Mouse (Mus musculus) monocyte, adult 2 months (primary cell): ENCODE data around the gene Spata5.

Experiments used
- DNase-seq, 2 experiments: peaks; one replicate each; pipeline ENCODE4 v3.0.0; 2022; ENCODE audit warnings: low spot score in 2 of 2, low read depth in 1 of 2

Spata5 gene

DNA sequence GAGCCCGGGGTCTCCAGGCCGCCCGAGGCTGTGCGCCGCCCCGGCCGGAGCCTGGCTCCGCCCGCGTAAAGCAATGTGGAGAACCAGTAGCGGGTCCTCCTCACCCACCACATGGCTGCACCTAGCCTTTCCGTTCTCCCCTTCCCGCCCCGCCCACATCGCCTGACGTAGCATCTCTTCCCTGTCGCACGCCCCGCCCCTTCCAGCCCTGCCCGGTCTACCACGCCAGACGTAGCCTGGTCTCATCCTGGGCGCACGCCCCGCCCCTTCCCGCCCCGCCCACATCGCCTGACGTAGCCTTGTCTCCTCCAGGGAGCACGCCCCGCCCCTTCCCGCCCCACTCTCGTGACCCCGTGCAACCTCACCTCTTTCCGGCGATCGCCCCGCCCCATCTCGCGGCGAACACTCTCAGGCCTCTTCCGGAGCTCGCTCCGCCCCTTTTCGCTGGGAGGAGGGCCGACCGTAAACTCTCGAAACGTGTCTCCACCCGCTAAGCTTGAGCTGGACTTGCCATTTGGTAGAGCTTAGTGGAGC lies at the start of gene Spata5:
Spata5 (plus strand) TSS at position 439 of the 534 bp plus-strand sequence.
- peak; percentile 91 to 93 for DNase-seq

DNA sequence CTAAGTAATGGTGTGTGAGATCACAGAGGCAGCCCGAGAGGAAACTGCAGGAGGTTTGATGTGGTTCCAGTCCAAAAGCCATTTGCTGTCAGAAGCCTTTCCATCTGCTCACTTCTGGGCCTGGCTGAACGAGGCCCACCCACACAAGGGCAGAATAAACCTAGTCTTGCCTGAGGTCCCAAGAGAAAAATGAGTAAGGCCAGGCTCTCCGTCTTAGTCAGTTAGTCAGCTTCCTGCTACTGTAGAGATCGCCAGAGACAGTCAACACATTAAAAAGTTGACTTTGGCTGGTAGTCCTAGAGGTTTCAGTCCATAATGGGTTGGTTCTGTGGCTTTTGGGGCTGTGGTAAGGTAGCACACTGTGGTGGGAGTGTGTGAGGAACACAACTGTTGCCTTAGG lies 49.3 kb upstream of the Spata5 start:
- no peak for DNase-seq

DNA sequence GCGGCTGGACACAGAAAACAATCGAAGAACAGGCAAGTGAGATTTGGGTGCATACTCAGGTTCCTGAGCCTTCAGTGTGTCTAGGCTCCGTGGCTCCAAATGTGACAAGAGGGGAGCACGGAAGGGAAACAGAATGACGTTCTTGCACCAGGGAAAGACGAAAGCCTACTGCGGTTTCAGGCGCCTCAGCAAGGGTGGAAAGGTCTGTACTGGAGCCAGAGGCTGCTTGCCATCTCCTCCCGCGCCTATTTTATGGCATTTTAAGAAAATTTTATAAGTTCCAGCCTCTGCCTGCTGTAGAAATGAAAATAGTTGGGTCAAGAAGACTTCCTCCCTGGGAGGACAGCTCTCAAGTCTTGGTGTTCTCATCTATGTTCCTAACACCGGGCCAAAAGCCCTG lies 46.0 kb upstream of the Spata5 start:
- DNase-seq: no peak

DNA sequence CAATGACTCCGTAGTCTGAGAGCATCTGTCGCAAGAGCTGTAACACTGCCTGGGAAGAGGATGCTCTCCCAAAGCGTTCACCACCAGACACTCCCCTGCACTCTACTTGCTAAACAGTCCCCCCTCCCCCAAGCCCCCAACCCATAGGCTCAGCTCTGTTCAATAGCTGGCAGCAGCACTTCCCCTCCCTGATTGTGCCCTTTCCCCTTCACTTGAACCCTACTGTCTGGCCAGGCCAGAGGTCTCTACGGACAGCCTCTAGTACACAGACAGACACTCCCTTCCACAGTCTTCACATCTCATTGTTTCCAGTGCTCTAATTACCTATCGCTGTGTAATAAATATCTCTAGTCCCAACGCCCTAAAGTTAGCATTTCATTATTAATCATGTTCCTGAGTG lies 41.8 kb upstream of the Spata5 start:
- DNase-seq: no peak

DNA sequence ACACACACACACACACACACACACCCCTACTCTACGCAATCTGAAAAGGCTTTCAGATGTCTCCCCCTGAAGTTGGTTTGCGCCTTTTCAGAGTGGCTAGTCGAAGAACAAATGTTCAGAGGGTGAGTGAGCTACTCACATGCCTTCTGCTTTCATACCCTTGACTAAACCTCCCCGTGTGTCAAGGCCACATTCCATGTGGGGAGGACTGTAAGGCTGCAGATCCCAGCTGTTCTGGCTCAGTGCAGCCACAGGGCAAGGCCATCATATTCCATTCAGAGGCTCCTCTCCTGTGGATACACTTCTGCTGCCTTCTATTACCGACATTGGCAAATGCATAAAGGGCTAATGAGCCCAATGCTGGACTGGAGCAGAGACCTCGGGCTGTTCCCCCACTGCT lies 41.3 kb upstream of the Spata5 start:
- no peak for DNase-seq

DNA sequence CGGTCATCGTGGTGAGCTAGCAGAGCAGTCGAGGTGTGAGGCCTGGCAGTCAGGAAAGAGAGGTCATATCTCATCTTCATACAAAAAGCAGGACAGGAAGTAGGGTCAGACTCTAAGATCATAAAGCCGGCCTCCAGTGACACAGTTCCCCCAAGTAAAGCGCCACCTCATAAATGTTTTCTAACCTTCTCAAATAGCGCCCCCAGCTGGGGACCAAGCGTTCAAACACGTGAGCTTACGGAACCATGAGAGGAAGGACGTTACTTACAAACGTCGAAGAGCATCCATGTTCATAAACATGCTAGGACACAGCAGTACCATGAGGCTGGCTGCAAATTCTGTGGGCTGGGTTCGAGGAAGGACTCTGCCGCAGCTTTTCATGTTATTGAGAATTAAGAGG lies 40.5 kb upstream of the Spata5 start:
- DNase-seq: no peak

DNA sequence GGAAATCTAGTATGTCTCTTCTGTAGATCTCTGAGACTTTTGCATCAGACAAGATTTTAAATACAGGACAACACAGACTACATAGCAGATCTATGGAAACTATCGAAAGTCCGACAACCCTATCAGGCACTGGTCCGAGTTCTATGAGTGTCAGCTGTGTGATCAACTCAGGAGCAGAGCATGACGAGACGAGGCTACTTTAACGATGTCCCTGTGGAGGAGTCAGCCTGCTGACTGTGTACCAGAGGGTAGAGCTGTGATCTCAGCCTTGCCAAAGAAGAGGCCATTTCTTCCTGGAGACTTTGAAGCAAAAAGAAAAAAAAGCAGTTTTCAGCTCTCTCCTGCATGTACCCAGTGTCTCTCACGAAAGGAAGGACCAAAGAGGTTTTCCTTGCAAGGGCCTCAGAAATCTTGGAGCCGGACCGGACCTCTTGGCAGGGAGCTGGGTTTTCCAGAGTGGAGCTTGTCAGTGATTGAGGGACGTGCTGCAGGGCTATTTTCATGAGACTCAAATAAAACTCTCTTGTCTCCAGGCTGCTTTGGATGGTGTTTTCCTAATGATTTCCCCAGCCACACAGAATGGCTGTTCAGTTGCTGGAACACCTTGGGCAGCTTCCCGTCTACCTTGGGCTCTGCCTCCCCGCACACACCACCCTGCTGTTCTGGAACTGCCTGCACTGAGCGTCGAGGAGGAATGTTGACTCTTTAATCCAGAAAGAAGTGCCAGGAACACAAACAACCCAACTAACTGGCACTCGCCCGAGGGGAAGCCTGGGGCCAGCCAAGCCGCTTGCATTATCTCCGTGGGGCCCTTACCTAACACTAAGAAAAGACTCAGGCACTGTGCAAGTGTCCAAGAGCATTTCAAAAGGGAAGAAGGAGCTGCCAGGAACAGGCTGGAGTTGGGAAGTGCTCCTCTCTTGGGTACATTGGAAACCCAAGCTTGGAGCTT lies 39.5 kb upstream of the Spata5 start:
- no peak for DNase-seq

DNA sequence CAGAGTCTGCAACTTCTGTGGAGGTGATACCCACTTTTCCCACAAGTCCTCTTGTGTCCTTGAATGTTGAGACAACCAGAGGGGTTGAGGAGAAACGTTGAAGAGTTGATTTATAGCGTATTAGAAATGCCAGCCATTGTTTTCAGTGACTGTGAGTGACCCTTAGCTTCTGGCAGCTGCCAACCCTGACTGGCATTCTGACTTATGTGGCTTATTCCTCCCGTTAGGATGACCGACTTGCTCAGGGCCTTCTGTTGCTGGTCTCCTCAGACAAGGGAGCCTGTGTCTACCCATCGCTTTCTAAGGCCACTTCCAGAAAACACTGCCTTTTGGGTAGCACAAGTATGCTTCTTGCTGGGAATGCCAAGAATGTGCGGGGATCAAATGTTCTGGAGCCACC lies 38.2 kb upstream of the Spata5 start:
- no peak for DNase-seq

DNA sequence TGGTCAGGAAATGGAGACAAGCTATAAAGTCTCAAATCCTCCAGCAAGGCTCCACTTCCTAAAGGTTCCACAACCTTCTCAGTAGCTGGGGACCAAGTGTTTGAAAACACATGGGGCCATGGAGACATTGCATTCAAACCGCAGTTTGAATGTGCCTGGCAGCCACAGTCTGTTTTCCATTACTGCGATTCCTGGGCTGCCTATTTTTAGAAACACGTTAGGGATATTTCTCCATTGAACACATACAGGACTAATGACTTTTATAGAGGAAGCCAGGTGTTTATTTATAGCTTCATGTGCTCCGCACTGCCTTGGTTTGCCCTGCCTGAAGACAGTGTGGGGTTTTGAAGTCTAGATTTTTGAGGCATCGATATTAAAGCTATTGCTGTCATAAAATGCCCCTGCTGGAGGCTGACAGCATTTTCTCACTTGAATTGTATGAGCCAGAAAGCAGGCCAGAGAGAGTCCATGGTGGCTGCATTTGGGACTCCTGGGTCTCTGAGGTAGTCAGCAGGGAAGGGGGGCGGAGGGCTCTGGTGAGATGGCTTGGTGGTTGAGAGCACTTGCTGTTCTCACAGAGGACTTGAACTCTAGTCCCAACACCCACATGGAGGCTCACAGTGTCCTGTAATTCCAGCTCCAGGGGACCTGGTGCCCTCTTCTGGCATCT lies 36.5 kb upstream of the Spata5 start:
- DNase-seq: no peak

DNA sequence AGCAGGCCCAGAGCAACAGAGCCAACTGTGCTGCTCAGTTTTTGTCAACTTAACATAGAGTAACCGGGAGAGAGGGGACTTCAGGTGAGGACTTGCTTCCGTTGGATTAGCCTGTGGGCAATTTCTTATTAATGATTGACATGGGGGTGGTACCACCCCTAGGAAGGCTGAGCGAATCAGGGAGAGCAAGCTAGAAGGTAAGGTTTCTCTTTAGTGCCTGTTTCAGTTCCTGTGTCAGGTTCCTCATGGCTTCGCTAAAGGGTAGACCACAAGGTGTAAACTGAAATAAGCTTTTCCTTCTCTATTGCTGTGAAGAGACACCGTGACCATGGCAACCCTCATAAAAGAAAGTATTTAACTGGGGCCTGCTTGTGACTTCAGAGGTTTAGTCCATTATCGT lies 32.4 kb upstream of the Spata5 start:
- no peak for DNase-seq

DNA sequence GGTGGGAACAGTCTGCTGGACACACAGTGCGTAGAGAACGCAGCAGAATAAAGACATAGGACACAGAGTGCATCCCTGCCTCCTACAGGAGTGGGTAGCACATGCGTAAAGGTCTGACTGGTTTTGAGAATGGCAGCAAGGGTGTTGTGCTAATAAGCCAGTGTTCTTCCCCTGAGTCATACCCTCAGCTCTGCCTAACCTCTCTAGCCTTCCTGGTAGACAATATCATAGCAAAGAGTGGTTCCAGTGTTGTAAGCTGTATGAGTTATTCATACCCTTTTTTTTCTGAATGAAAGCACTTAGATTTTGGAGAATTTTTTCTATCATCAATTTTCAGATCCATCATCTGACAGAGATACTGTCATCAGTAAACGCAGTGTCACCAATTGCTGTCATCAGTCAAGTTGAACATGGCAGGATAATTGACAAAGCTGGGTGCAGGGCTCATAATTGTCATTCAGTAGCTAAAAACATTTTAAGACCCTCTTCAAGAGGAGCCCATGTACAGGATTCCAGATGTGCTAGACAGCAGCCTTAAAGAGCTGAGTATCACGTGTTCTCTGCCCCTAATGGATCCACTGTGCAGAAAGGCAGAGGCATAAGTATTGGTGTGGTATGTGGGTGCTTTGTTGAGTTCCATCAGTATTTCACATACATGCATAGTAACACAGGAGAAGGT lies 22.6 kb upstream of the Spata5 start:
- no peak for DNase-seq

DNA sequence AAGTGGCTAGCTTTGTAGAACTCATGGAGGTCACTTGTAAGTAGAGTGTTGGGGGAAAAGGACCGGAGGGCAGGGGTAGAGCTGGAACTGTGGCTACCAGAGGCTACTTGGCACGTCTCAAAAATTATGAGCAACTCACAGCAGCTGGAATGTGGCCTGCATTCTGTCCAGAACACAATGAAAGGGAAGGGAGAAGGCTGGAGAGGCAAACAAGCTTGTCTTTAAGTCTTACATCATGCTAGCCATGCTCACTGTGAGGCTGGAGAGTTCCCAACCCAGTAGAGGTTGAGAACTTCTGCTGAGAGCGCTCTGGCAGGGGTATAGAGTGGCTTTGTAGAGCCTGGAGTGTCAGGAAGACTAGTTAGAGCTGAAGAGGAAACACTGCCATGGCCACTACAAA lies 22.1 kb upstream of the Spata5 start:
- no peak for DNase-seq

DNA sequence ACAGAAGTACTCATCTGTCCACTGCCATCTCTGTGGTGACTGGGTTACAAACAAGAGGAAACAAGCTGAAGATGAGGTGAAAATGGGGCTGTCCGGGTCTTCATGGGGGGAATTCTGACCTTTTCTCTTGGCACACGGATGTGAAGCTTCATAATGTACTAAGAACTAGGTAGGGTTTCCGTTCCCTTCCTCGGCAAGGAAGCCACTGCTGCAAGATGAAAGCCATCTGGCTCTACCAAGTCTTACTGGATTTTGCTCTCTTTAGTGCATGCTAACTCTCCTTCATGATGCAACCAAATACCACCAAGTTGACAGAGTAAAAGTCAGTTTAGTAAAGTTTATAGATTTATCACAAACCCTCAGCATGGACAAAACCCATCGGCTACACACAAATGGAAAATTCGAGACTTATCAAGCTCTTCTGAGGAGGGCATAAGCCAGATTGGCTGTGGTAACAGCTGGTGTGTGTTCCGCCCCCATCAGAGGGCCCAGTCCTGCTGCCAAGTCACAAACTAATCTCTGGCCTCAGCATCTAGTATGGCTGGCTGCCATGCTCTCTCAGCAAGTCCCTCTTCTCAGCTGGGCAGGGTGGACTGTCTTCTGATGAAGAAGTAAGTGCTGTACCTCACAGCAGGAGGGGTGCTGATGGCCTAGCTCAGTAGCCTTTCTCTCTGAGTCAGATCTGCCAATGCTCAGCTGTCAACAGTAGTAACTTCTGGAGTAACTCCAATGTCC lies 20.9 kb upstream of the Spata5 start:
- DNase-seq: no peak

DNA sequence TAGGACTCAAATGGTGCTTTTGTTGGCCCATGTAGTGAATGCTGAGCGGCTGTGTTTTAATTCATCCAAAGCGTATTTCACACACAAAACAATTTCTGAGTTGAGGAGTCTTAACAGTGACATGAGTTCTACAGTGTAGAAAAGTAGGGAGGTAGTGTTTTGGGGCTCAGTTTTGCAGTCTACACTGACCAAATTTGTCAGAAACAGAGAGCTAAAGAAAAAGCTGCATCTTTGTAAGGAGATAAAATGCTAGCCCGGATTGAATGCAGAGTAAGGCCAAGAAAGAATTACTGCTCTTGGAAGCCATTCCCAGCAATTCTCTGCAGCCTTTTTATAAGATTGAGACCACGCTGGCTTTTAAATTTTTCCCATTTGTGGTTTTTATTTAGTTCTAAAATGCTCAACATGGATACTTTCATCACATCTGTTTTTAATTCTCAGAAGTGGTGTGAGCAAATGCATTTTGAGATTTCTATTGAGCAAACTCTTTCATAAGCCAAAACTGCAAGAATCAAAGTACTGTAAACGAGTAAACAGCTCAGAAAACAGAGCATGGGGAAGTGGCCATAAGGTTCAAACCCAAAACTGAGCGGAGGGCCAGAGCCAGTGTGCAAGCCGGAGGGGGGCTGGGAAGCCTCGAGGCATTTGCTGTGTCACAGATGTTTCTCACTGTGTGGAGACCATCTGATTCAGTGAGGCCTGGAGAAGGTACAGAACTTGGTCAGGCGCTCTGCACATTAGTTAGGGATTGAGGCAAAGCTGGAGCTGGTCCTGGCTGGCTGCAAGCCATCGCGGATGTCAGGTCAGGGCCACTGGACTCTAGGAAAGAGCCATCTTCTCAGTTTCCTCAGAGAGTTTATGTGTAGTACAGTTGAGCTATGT lies 17.7 kb upstream of the Spata5 start:
- DNase-seq: no peak

DNA sequence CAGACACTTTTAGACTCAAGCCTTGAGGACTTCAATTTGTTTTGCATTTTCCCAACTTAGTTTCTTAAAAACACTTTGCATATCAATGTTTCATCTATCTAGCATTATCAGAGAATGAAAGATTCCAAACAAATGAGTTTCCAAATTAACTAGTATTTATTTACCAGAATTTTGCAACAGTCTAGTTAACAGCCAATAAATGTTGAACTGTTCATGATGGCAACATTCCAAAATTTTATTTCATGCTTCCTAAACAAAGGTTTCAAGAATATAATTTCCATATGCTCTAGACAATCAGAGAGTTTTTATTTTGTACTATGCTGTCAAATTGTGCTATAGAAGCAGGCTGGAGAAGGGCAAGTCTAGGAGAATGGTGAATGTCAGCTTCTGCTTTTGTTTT lies 12.1 kb upstream of the Spata5 start:
- no peak for DNase-seq

DNA sequence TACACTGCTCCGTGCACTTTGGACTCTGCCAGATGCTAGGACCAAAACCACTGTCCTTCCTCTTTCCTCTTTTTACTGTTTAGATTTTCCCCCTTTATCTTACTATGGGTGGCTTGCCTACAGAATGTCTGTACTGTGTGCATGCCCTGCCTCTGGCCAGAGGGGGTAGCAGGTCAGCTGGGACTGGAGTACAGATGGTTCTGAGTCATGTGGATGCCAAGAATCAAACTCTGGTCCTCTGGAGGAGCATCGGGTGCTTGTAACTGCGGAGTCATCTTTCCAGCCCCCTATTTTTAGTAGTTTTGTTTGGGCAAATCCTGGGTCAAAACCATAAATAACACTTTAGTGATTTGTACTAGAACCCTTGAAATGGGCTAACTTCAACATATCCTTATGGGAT lies 6.2 kb upstream of the Spata5 start:
- DNase-seq: no peak

DNA sequence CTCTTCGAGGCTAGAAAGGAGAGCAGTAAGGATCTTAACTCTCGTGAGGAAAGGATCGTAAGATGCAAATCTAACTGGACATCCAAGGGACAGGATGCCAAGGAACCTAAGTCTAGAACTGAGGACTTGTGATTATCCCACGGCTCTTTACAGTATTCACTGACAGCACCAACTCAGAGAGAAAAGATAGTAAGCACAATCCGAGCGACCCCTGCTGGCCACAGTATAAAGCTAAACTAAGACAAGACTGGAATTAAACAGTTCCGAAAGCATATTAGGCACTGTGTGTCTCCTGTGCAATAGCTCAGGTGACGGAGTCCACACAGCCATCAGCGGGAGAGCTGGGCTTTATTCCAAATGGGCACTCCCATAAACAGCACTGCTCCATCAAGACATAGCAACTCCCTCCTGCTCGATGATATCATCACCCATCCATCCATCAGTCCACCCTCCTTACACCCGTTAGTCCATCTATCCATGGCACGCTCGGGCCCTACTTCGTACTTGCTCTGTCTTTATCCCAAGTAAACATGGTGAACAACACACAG lies 5.2 kb upstream of the Spata5 start:
- DNase-seq: peak; percentile 4 to 37

DNA sequence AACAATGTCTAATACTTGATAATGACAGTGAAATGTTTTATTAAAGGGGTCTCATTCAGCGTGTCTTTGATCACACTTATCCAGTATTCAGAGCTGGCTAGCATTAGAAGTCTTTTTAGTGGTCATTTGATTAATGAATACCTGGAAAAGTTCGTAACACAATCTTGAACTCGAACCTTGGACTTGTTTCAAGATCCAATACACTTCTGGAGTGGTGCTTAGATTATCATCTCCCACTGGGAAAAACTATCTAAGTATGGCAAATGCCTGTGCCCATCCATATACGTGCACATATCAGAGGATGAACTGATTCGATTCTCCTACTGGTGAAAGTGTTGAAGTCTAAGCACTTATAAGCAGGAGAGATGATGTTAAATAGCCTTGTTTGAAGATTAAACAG lies 1.4 kb upstream of the Spata5 start:
- DNase-seq: no peak

DNA sequence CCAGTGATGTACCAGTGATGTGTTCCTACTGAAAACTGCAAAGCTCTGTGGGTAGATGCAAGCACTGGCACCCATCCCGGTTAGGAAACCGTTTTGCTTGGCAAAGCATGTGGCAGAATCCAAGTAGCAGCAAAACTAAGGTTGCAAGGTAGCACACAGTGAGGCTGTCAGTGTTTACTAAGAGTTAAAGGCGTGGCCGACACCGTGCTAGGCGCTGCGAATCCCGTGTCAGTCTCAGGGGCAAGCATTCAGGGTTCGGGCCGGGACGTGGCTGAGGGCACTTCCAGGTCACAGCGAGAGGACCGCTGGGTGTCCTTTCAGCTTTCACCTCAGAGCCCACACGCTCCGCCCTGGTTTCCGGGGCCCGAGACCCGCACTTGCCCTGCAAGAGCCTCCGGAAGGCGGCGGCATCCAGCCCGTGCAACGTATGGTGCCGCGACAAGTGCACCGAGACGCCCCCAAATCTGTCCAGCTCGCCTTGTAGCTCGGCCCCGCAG lies 687 bp upstream of the Spata5 start:
- peak in 1 of 2 experiments; percentile 33 for DNase-seq

DNA sequence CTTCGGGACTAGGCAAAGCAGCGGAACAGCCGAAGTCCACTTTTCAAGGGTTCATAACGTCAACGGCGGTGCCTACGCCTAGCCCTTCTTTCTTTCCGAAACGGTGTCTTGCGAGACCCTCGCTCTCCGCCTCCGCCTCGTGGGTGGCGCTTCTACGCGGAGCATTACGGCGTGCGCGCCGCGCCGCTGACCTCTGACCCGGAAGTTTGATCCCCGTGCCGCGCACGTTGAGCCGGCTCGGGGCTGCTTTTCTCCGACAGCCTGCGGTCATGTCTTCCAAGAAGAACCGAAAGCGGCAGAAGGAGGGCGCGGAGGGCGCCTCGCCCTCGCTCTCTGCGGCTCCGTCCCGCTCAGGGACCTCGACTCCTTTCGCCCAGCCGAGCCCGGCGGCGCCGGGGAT lies 376 bp downstream of the Spata5 start, which contains the start of gene Nudt6:
Nudt6 (minus strand) TSS at position 140 of the 400 bp plus-strand sequence.
- peak; percentile 77 to 87 for DNase-seq
